Mouse (Mus musculus) MEL (cell line): ENCODE results near the gene Unc119b. TPM values are rescaled to one million over a fixed set of nuclear protein-coding genes. Genes with fewer than 3 reads are reported as not detected.
"Not testable (repeated sequence)": the region's sequence is repeated elsewhere in the genome, so short reads cannot be mapped to it uniquely, and the experiment has no call there.

Experiments used
- DNase-seq: peaks from one replicate; pipeline ENCODE4 v3.0.0; 2011; ENCODE audit warnings: low read depth, low spot score
- H3K27ac ChIP-seq: 2 replicates; pipeline ENCODE4 v1.5.1; 2012; ENCODE audit warnings: low read depth, mild to moderate bottlenecking, control low read depth, low read length, moderate library complexity; ENCODE audit not compliant: control insufficient read depth
- H3K27me3 ChIP-seq, 2 experiments: fragments of 150-350 bp in 1 of 2; sonication (generic) in 1 of 2; 2 replicates each; pipeline ENCODE4 v1.6.1; 2012; ENCODE audit warnings: low read length in 2 of 2, mild to moderate bottlenecking in 2 of 2, improper control_type of control experiment in 1 of 2, moderate library complexity in 1 of 2; ENCODE audit not compliant: insufficient read depth in 2 of 2, control insufficient read depth in 1 of 2
- H3K36me3 ChIP-seq, 2 experiments: 2 replicates each; pipeline ENCODE4 v1.6.1; 2012 to 2014; ENCODE audit warnings: low read length in 2 of 2, improper control_type of control experiment in 1 of 2, inconsistent platforms in 1 of 2, mild to moderate bottlenecking in 1 of 2; ENCODE audit not compliant: insufficient read depth in 2 of 2, control insufficient read depth in 1 of 2
- H3K4me1 ChIP-seq, 2 experiments: fragments of 150-350 bp in 1 of 2; sonication (generic) in 1 of 2; 2 replicates each; pipeline ENCODE4 v1.6.1; 2012; ENCODE audit warnings: low read length in 2 of 2, improper control_type of control experiment in 1 of 2, mild to moderate bottlenecking in 1 of 2; ENCODE audit not compliant: insufficient read depth in 2 of 2, control insufficient read depth in 1 of 2
- H3K4me3 ChIP-seq, 2 experiments: fragments of 150-350 bp in 1 of 2; sonication (generic) in 1 of 2; 2 replicates each; pipeline ENCODE4 v1.5.1; 2012; ENCODE audit warnings: low read depth in 2 of 2, low read length in 2 of 2, mild to moderate bottlenecking in 2 of 2, moderate library complexity in 2 of 2, control low read depth in 1 of 2, improper control_type of control experiment in 1 of 2; ENCODE audit not compliant: control insufficient read depth in 1 of 2, insufficient read depth in 1 of 2
- H3K79me2 ChIP-seq: 2 replicates; pipeline ENCODE4 v1.6.1; 2012; ENCODE audit warnings: mild to moderate bottlenecking, low read length, moderate library complexity; ENCODE audit not compliant: control insufficient read depth, poor library complexity, insufficient read depth
- H3K9ac ChIP-seq: 2 replicates; pipeline ENCODE4 v1.6.1; 2012; ENCODE audit warnings: low read depth, mild to moderate bottlenecking, control low read depth, low read length, moderate library complexity; ENCODE audit not compliant: control insufficient read depth, poor library complexity, severe bottlenecking
- H3K9me3 ChIP-seq: fragments of 150-350 bp; sonication (generic); replicated peaks from 2 replicates; pipeline ENCODE4 v1.6.1; 2012; ENCODE audit warnings: mild to moderate bottlenecking, low read length, improper control_type of control experiment, moderate library complexity; ENCODE audit not compliant: insufficient read depth
- CTCF ChIP-seq, 3 experiments: IDR thresholded peaks in 2 of 3; conservative IDR thresholded peaks in 1 of 3; 2 replicates each; pipeline ENCODE4 v1.5.1; 2011 to 2012; ENCODE audit warnings: low read length in 3 of 3, low read depth in 2 of 3, mild to moderate bottlenecking in 2 of 3, improper control_type of control experiment in 1 of 3, inconsistent platforms in 1 of 3, mixed read lengths in 1 of 3, moderate library complexity in 1 of 3; ENCODE audit not compliant: control insufficient read depth in 1 of 3, insufficient read depth in 1 of 3, poor library complexity in 1 of 3, severe bottlenecking in 1 of 3
- ETS1 ChIP-seq: IDR thresholded peaks from 2 replicates; pipeline ENCODE4 v1.6.1; 2012; ENCODE audit warnings: low read depth, mild to moderate bottlenecking, inconsistent platforms, low read length, improper control_type of control experiment, moderate library complexity
- GABPA ChIP-seq: IDR thresholded peaks from 2 replicates; pipeline ENCODE4 v1.6.1; 2012; ENCODE audit warnings: low read depth, mild to moderate bottlenecking, inconsistent platforms, low read length, improper control_type of control experiment, moderate library complexity
- POLR2A ChIP-seq, 2 experiments: IDR thresholded peaks; 2 replicates each; pipeline ENCODE4 v1.6.1; 2011 to 2012; ENCODE audit warnings: low read length in 2 of 2, mild to moderate bottlenecking in 2 of 2, control low read depth in 1 of 2, improper control_type of control experiment in 1 of 2, low read depth in 1 of 2, moderate library complexity in 1 of 2; ENCODE audit not compliant: control insufficient read depth in 1 of 2, insufficient read depth in 1 of 2, poor library complexity in 1 of 2
- POLR2AphosphoS5 ChIP-seq: IDR thresholded peaks from 2 replicates; pipeline ENCODE4 v1.6.1; 2012; ENCODE audit warnings: low read depth, borderline replicate concordance, mild to moderate bottlenecking, inconsistent platforms, low read length, moderate library complexity, mixed read lengths
- RAD21 ChIP-seq: IDR thresholded peaks from 2 replicates; pipeline ENCODE4 v1.6.1; 2011; ENCODE audit warnings: mild to moderate bottlenecking, low read depth, low read length, improper control_type of control experiment
- TAL1 ChIP-seq: IDR thresholded peaks from 2 replicates; pipeline ENCODE4 v1.6.1; 2012; ENCODE audit warnings: mild to moderate bottlenecking, inconsistent platforms, low read length, moderate library complexity, mixed read lengths
- UBTF ChIP-seq: IDR thresholded peaks from 2 replicates; pipeline ENCODE4 v1.6.1; 2012; ENCODE audit warnings: low read depth, mild to moderate bottlenecking, inconsistent platforms, low read length, improper control_type of control experiment, moderate library complexity, borderline replicate concordance; ENCODE audit not compliant: insufficient read depth
- ZKSCAN1 ChIP-seq: IDR thresholded peaks from 2 replicates; pipeline ENCODE4 v1.6.1; 2012; ENCODE audit warnings: low read depth, mild to moderate bottlenecking, inconsistent platforms, low read length, improper control_type of control experiment, moderate library complexity
- ZMIZ1 ChIP-seq: IDR thresholded peaks from 2 replicates; pipeline ENCODE4 v1.6.1; 2012; ENCODE audit warnings: low read depth, mild to moderate bottlenecking, inconsistent platforms, low read length, improper control_type of control experiment, moderate library complexity
- ZNF384 ChIP-seq: IDR thresholded peaks from 2 replicates; pipeline ENCODE4 v1.6.1; 2012; ENCODE audit warnings: low read depth, mild to moderate bottlenecking, inconsistent platforms, low read length, improper control_type of control experiment
- polyA plus RNA-seq, 2 experiments: library from polyadenylated mRNA; stranded (reverse) in 1 of 2; unstranded in 1 of 2; fragments of >175 nt in 1 of 2; fragments of >200 nt in 1 of 2; gene quantifications; 2 replicates each; pipeline versions ENCODE4 v1.2.1 to v1.2.4; 2012; ENCODE audit warnings: low replicate concordance in 2 of 2, low read depth in 1 of 2; ENCODE audit not compliant: insufficient read length in 2 of 2, insufficient read depth in 1 of 2, missing spikeins in 1 of 2
- total RNA-seq: library from RNA; depleted of rRNA; stranded (reverse); fragments of 300-350 nt; gene quantifications from 2 replicates; pipeline ENCODE4 v1.2.3, GENCODE M21; 2012

Unc119b gene
- total and polyA plus RNA-seq, 3 experiments = 18.6 to 25.7 TPM; not detected in 1

- TF ChIP-seq ZNF384 = no peak
- peaks cover 17 to 26% of the 10 kb centered on the region in 2 experiments for H3K36me3 ChIP-seq
- H3K27ac ChIP-seq = no peak overlapping the region
- H3K27me3 ChIP-seq = no peaks in the 10 kb centered on the region
- H3K9me3 ChIP-seq = no peaks in the 10 kb centered on the region
- H3K79me2 ChIP-seq = peaks cover 31% of the 10 kb centered on the region
- H3K4me1 ChIP-seq = peaks cover 6 to 13% of the 10 kb centered on the region in 2 experiments
- H3K9ac ChIP-seq = no peak overlapping the region
- no peak for DNase-seq
- no peak overlapping the region for H3K4me3 ChIP-seq
Observed at GRCm38 (mm10) chr5:115149675-115150459, 15.1 kb upstream of the Unc119b start.

- H3K4me1 ChIP-seq = not testable (repeated sequence)
- TF ChIP-seq POLR2A (IDR thresholded peaks at IDR 0.05; ENCODE audit: control insufficient read depth in 1 of 2, insufficient read depth in 1 of 2, low read depth in 1 of 2, low read length in 2 of 2, poor library complexity in 1 of 2) (0 out of 4 replicates have a peak, but pooled peaks of 1 of the 2 experiments have one; percentile 9), ZNF384 (peak; percentile 78)
Observed at GRCm38 (mm10) chr5:115148872-115149271, 14.1 kb upstream of the Unc119b start.

GRCm38 (mm10) chr5:115148378-115148777, 13.6 kb upstream of the Unc119b start:
- Histone ChIP-seq H3K27ac (no peak overlapping the region), H3K36me3 (peaks cover 7 to 26% of the 10 kb centered on the region in 2 experiments), H3K9ac (no peak overlapping the region), H3K79me2 (peaks cover 16% of the 10 kb centered on the region), H3K4me3 (no peak overlapping the region), H3K9me3 (no peaks in the 10 kb centered on the region), H3K27me3 (no peaks in the 10 kb centered on the region), H3K4me1 (0 out of 4 replicates have a peak, but pooled peaks cover 0 to 2% of the 10 kb centered on the region in 2 experiments)
- no peak for DNase-seq
- TF ChIP-seq CTCF (IDR thresholded peaks at IDR 0.05 in 2 of 3, conservative IDR thresholded peaks at IDR 0.05 in 1 of 3; ENCODE audit: control insufficient read depth in 1 of 3, insufficient read depth in 1 of 3, low read depth in 2 of 3, low read length in 3 of 3, poor library complexity in 1 of 3, severe bottlenecking in 1 of 3) (no peak), GABPA (no peak), POLR2AphosphoS5 (no peak), ZNF384 (no peak), POLR2A (IDR thresholded peaks at IDR 0.05; ENCODE audit: control insufficient read depth in 1 of 2, insufficient read depth in 1 of 2, low read depth in 1 of 2, low read length in 2 of 2, poor library complexity in 1 of 2) (peak in 1 of 2 experiments; percentile 8; a peak in 1 of 4 replicates)

More at GRCm38 (mm10) chr5:115148872-115149271, 14.1 kb upstream of the Unc119b start:
- Histone ChIP-seq H3K36me3 (peaks cover 7 to 26% of the 10 kb centered on the region in 2 experiments), H3K79me2 (peaks cover 21% of the 10 kb centered on the region)
- H3K4me3 ChIP-seq, H3K27me3 ChIP-seq, H3K9ac ChIP-seq, H3K9me3 ChIP-seq, H3K27ac ChIP-seq, DNase-seq: not testable (repeated sequence)

GRCm38 (mm10) chr5:115147388-115147787, 12.6 kb upstream of the Unc119b start:
- TF ChIP-seq GABPA (no peak), ZKSCAN1 (no peak), TAL1 (no peak), CTCF (IDR thresholded peaks at IDR 0.05 in 2 of 3, conservative IDR thresholded peaks at IDR 0.05 in 1 of 3; ENCODE audit: control insufficient read depth in 1 of 3, insufficient read depth in 1 of 3, low read depth in 2 of 3, low read length in 3 of 3, poor library complexity in 1 of 3, severe bottlenecking in 1 of 3) (no peak), ETS1 (no peak), UBTF (no peak), ZMIZ1 (no peak), RAD21 (no peak)
- Histone ChIP-seq H3K36me3 (peaks cover 0 to 24% of the 10 kb centered on the region in 2 experiments; a peak in 2 of 4 replicates), H3K9ac (no peak overlapping the region), H3K27ac (no peak overlapping the region), H3K79me2 (peaks cover 6% of the 10 kb centered on the region), H3K27me3 (no peaks in the 10 kb centered on the region), H3K4me1 (no peaks in the 10 kb centered on the region), H3K4me3 (no peak overlapping the region), H3K9me3 (no peaks in the 10 kb centered on the region)
- no peak for DNase-seq
